Comparison of ENCODE assay signal across 8 mouse cellular contexts in the genomic region with DNA sequence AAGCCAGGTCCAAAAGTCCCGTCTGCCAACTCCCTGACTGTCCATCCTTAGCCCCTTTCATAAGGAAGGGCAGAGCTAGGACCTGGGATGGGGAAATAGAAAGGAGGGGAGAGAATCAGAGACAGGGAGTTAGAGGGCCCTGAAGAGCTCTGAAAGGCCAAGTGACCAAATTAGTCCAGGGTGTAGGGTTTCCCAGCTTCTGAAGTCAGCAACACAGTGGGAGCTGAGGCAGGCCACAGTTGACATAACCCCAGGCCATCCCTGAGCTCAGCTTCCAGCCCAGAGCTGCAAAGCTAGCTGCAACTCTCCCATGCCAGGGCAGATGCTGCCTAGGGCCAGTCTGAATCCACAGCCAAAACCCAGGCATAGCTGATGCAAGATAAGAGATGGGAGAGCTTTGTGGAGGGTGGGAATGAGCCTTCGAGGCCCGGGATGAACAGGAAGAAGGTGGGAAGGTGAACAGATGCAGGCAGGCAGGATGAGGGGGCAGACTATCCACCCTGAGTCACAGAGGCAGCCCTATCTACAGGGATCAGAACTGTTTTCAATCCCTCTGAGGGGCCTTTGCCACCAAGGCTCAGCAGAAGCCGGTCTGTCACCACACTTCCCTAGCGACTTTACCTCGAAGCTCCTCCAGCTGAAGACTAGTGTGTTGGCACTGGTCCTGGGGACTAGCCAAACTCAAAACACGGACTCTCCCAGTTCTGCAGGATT. TPM values are rescaled to one million over a fixed set of nuclear protein-coding genes. Genes with fewer than 3 reads are reported as not detected.
DNase-seq lines count a peak whose midpoint lies in the region; ATAC-seq and TF ChIP-seq lines count a peak whose summit lies in the region.

No protein-coding gene starts in this region.

- H3K9ac ChIP-seq in kidney, postnatal 0 days (ENCODE audit: low read depth, low read length), result peak overlapping the region; percentile 90
- H3K9ac ChIP-seq in forebrain, embryonic 11.5 days (ENCODE audit: low read length), result peak overlapping the region; percentile 4
- H3K9ac ChIP-seq in intestine, embryonic 16.5 days (ENCODE audit: low read depth, low read length), result peak overlapping the region; percentile 89
- peak overlapping the region; percentile 49 for H3K9ac ChIP-seq in neural tube, embryonic 11.5 days (ENCODE audit: low read length)

- H3K27ac ChIP-seq in kidney, postnatal 0 days, result peak overlapping the region; percentile 62; the same call in 1 of the 2 replicates
- no peak overlapping the region for H3K27ac ChIP-seq in forebrain, embryonic 11.5 days (ENCODE audit: low read depth, low read length)
- H3K27ac ChIP-seq in intestine, embryonic 16.5 days (ENCODE audit: low read length), result peak overlapping the region; percentile 21; the same call in 1 of the 2 replicates
- H3K27ac ChIP-seq in neural tube, embryonic 11.5 days (ENCODE audit: low read depth, low read length), result no peak overlapping the region

- peaks cover 74% of the 10 kb centered on the region for H3K4me1 ChIP-seq in kidney, postnatal 0 days (replicated peaks; ENCODE audit: insufficient read depth, low read length)
- H3K4me1 ChIP-seq in forebrain, embryonic 11.5 days (replicated peaks; ENCODE audit: control insufficient read depth, insufficient read depth, low read length), result peaks cover 51% of the 10 kb centered on the region
- peaks cover 60% of the 10 kb centered on the region for H3K4me1 ChIP-seq in intestine, embryonic 16.5 days (ENCODE audit: control insufficient read depth, insufficient read depth, low read length)
- peaks cover 66% of the 10 kb centered on the region for H3K4me1 ChIP-seq in neural tube, embryonic 11.5 days (ENCODE audit: control insufficient read depth, insufficient read depth, low read length)

- no peak for TF ChIP-seq CTCF in kidney, postnatal 0 days (IDR thresholded peaks at IDR 0.05; ENCODE audit: low read depth)

- no peaks in the 10 kb centered on the region for H3K27me3 ChIP-seq in kidney, postnatal 0 days (ENCODE audit: insufficient read depth, low read length)
- H3K27me3 ChIP-seq in forebrain, embryonic 11.5 days (ENCODE audit: control insufficient read depth, insufficient read depth, low read length), result 0 out of 2 replicates have a peak, but pooled peaks cover 2% of the 10 kb centered on the region
- no peaks in the 10 kb centered on the region for H3K27me3 ChIP-seq in intestine, embryonic 16.5 days (replicated peaks; ENCODE audit: control insufficient read depth, insufficient read depth, low read length)
- H3K27me3 ChIP-seq in neural tube, embryonic 11.5 days (ENCODE audit: control insufficient read depth, insufficient read depth, low read length), result no peaks in the 10 kb centered on the region

- peak overlapping the region; percentile 87 for H3K4me2 ChIP-seq in kidney, postnatal 0 days (ENCODE audit: low read length)
- peak overlapping the region; percentile 95 for H3K4me2 ChIP-seq in forebrain, embryonic 11.5 days (ENCODE audit: low read depth, low read length, severe bottlenecking)
- H3K4me2 ChIP-seq in intestine, embryonic 16.5 days (ENCODE audit: low read depth, low read length), result peak overlapping the region; percentile 87
- H3K4me2 ChIP-seq in neural tube, embryonic 11.5 days (ENCODE audit: low read depth), result peak overlapping the region; percentile 87

- H3K4me3 ChIP-seq in kidney, postnatal 0 days (replicated peaks; ENCODE audit: low read depth, low read length), result peak overlapping the region; percentile 75
- H3K4me3 ChIP-seq in forebrain, embryonic 11.5 days (ENCODE audit: low read depth, low read length), result peak overlapping the region; percentile 27
- H3K4me3 ChIP-seq in intestine, embryonic 16.5 days (ENCODE audit: low read length), result peak overlapping the region; percentile 74
- peak overlapping the region; percentile 69 for H3K4me3 ChIP-seq in neural tube, embryonic 11.5 days (ENCODE audit: low read depth, low read length)

- H3K36me3 ChIP-seq in kidney, postnatal 0 days (ENCODE audit: insufficient read depth, low read length), result peaks cover 8% of the 10 kb centered on the region; the same call in 1 of the 2 replicates
- H3K36me3 ChIP-seq in forebrain, embryonic 11.5 days (ENCODE audit: control insufficient read depth, insufficient read depth, low read length), result no peaks in the 10 kb centered on the region
- no peaks in the 10 kb centered on the region for H3K36me3 ChIP-seq in intestine, embryonic 16.5 days (ENCODE audit: control insufficient read depth, insufficient read depth, low read length)
- no peaks in the 10 kb centered on the region for H3K36me3 ChIP-seq in neural tube, embryonic 11.5 days (ENCODE audit: control insufficient read depth, insufficient read depth, low read length)

- ATAC-seq in kidney, postnatal 0 days (replicated peaks; ENCODE audit: low FRiP score, low read depth), result no peak
- no peak for ATAC-seq in forebrain, embryonic 11.5 days (replicated peaks; ENCODE audit: low FRiP score)
- ATAC-seq in intestine, embryonic 16.5 days, result no peak
- no peak for ATAC-seq in neural tube, embryonic 11.5 days (ENCODE audit: insufficient read depth, low FRiP score, low TSS enrichment)
- ATAC-seq in monocyte, adult 5-6 weeks (replicated peaks; ENCODE audit: insufficient number of reproducible peaks, low FRiP score, low TSS enrichment, poor library complexity, severe bottlenecking), result no peak

- DNase-seq in kidney, postnatal 0 days (ENCODE audit: low spot score), result peak; percentile 75
- no peak for DNase-seq in kidney, adult 9 months
- DNase-seq in forebrain, embryonic 11.5 days (ENCODE audit: low spot score), result peak; percentile 52
- DNase-seq in neural tube, embryonic 11.5 days (ENCODE audit: low spot score), result no peak
- DNase-seq in layer of hippocampus, postnatal 14 days (ENCODE audit: low spot score in 2 of 2), result no peak
- no peak for DNase-seq in spleen, postnatal 10 days (ENCODE audit: low spot score in 2 of 2)

- H3K9me3 ChIP-seq in kidney, postnatal 0 days (replicated peaks; ENCODE audit: low read length), result no peaks in the 10 kb centered on the region
- no peaks in the 10 kb centered on the region for H3K9me3 ChIP-seq in forebrain, embryonic 11.5 days (ENCODE audit: control insufficient read depth, low read length)
- H3K9me3 ChIP-seq in intestine, embryonic 16.5 days (ENCODE audit: control insufficient read depth, low read length), result no peaks in the 10 kb centered on the region
- no peaks in the 10 kb centered on the region for H3K9me3 ChIP-seq in neural tube, embryonic 11.5 days (ENCODE audit: control insufficient read depth, low read length)

- 6% methylated on average over 7 of the region's 7 CpGs for WGBS in kidney, postnatal 0 days
- 38% methylated on average over 7 of the region's 7 CpGs for WGBS in forebrain, embryonic 11.5 days
- WGBS in intestine, embryonic 16.5 days, result 11% methylated on average over 7 of the region's 7 CpGs
- WGBS in neural tube, embryonic 11.5 days, result 28% methylated on average over 7 of the region's 7 CpGs

RNA-seq across cellular contexts. Expression of gene Arhgef17, which starts 4.5 kb away (rescaled TPM):
- polyA plus RNA-seq in kidney, postnatal 0 days (2015; fragmentation: Nextera tagmentation; extraction: Ambion mirVana), result 7.8 and 8.1 TPM in 2 replicates
- polyA plus RNA-seq in forebrain, embryonic 11.5 days (2014; fragmentation: Nextera tagmentation; extraction: Ambion mirVana), result 7.8 and 10.1 TPM in 2 replicates
- 4.1 and 4.6 TPM in 2 replicates for polyA plus RNA-seq in intestine, embryonic 16.5 days (2015; fragmentation: Nextera tagmentation; extraction: Ambion mirVana)
- 9.7 and 10.7 TPM in 2 replicates for polyA plus RNA-seq in neural tube, embryonic 11.5 days (2014; fragmentation: Nextera tagmentation; extraction: Ambion mirVana)
- total RNA-seq in layer of hippocampus, postnatal 14 days (2021), result 100 to 1,000 TPM; 113 to 117 TPM
- total RNA-seq in monocyte, adult 5-6 weeks (2017), result 0.10 to 0.29 TPM in 2 of 3 replicates, not detected in the other

RNA-seq across cellular contexts. Expression of gene P2ry6, which starts 47.0 kb away (rescaled TPM):
- polyA plus RNA-seq in kidney, postnatal 0 days (2015; fragmentation: Nextera tagmentation; extraction: Ambion mirVana), result 4.8 and 5.0 TPM in 2 replicates
- 1.9 and 3.3 TPM in 2 replicates for polyA plus RNA-seq in forebrain, embryonic 11.5 days (2014; fragmentation: Nextera tagmentation; extraction: Ambion mirVana)
- polyA plus RNA-seq in intestine, embryonic 16.5 days (2015; fragmentation: Nextera tagmentation; extraction: Ambion mirVana), result 9.0 and 9.8 TPM in 2 replicates
- 2.0 and 3.1 TPM in 2 replicates for polyA plus RNA-seq in neural tube, embryonic 11.5 days (2014; fragmentation: Nextera tagmentation; extraction: Ambion mirVana)
- total RNA-seq in layer of hippocampus, postnatal 14 days (2021), result 1 to 10 TPM; 3.0 to 6.0 TPM
- 15.7 to 27.7 TPM (median 22.9 TPM) in 3 replicates for total RNA-seq in monocyte, adult 5-6 weeks (2017)

Comparison
In these comparisons a context has a peak if more than half of its experiments do, and no peak if none do; other contexts are left out.
1. DNase-seq: peak in kidney, postnatal 0 days (single experiment) and forebrain, embryonic 11.5 days (single experiment); none in kidney, adult 9 months (single experiment), neural tube, embryonic 11.5 days (single experiment), layer of hippocampus, postnatal 14 days (0 of 2) and spleen, postnatal 10 days (0 of 2).
2. H3K27ac ChIP-seq: peak in kidney, postnatal 0 days (single experiment) and intestine, embryonic 16.5 days (single experiment); none in forebrain, embryonic 11.5 days (single experiment) and neural tube, embryonic 11.5 days (single experiment).
3. H3K9ac ChIP-seq: peak in every context shown above with its lines; median percentile 90 in kidney, postnatal 0 days; 89 in intestine, embryonic 16.5 days; 49 in neural tube, embryonic 11.5 days; 4 in forebrain, embryonic 11.5 days.
4. Peak in every context shown above with its lines, with median percentiles within 50 percentile points of each other: H3K4me2 ChIP-seq and H3K4me3 ChIP-seq.